Mouse (Mus musculus): ENCODE results near the gene Mrps2.
A peak's percentile ranks its signal among the peaks of the same experiment; 100 is the strongest.
"Not testable (repeated sequence)": the region's sequence is repeated elsewhere in the genome, so short reads cannot be mapped to it uniquely, and the experiment has no call there.

Mrps2 gene

DNA sequence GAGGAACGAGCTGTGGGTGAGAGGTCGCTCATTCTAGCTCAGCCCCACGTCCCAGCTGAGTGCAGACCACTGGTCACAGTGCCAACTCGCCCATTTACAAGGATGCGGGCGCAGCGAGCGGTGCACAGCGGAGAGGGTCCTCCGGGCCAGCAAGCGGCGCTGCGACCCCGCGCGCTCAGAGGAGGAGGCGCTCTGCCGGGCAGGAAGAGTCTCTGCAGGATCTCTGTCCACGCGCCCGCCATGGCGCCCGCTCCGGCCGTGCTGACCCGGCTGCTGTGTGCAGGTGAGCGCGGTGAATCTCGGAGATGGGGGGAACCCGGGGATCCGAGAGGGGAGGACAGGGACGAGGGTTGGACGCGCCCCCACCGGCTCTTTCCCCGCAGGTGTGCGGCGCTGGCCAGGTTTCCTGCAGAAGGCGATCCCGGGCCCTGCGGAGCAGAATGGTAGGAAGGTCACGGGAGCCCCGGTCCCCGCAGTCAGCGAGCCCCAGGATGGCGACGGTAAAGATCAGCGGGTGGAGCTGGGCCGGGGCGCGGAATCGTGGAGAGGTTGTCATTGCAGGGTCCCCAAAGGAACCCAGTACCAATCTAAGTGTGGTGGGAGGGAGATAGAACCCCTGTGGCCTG, at the start of gene Mrps2:
Mrps2 (plus strand) TSS at position 207 of the 626 bp plus-strand sequence.
- DNase-seq: peak; percentile 86 to 93

DNA sequence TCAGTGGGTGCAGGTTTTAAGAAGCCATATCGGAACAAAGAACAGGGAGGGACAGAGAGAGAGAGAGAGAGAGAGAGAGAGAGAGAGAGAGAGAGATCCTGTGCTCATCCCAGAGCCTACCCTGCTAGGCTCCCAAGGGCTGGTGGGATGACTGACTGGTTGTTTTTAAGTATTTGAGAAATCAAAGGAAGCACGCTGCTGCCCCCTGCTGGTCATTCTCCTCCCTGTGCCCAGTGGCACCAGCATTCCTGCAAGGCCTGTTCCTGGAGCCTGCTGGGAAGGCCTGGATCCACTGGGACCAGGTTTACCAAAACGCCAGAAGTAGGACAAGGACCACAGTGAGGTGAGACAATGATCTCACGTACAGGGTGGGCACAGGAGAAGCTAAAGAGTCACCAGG, 48.0 kb upstream of the Mrps2 start:
- DNase-seq: peak; percentile 88 to 97

DNA sequence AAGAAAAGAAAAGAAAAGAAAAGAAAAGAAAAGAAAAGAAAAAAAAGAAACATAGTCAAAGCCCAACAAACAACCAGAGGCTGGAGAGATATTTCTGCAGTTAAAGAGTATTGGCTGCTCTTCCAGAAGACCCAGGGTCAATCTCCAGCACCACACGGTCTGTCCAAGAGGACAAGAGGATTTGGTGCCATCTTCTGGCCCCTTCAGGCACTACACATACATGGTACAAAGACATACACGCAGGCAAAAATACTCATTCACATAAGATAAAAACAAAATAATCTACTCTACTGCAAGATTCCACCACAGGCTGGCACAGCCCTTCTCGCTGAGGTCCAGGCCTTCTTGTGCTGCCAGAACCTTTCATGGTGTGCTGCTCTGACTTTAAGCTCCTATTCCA, 44.7 kb upstream of the Mrps2 start:
- DNase-seq: peak; percentile 68 to 81

DNA sequence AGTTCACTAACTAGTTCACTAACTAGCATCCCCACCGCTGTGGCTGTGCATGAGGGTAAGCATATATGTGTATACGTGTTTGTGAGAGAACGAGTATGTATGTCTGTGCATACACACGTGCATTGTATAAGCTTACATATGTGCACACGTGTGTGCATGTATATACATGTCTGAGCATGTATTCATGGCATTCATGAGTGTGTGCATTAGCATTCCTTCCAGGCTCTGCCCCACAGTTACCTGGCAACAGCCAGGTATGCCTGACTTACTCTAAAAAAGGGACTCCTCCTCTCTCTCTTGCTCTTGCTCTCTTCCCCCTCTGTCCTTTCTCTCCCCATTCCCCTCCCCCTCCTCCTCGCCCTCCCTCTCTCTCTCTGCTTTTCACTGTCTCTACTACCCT, 40.6 kb upstream of the Mrps2 start:
- DNase-seq: no peak

DNA sequence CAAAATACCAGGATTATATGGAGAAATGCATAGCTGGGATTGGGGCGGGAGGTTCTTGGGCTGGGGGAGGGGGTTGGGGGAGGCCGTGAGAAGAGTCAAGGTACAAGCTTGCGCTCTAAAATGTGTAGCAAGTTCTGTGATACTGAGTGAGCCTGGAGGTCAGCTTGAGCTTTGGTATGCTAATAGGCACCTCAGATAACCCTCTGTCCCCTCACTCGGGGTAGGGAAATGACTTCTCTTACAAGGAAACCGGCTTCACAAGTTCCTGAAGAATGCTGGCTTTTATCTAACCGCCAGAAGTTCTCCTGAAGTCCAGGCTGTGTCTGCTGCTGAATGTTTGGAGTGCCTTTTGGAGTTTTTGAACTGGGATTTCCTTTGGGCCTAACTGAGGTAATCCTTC, 37.0 kb upstream of the Mrps2 start:
- no peak for DNase-seq

DNA sequence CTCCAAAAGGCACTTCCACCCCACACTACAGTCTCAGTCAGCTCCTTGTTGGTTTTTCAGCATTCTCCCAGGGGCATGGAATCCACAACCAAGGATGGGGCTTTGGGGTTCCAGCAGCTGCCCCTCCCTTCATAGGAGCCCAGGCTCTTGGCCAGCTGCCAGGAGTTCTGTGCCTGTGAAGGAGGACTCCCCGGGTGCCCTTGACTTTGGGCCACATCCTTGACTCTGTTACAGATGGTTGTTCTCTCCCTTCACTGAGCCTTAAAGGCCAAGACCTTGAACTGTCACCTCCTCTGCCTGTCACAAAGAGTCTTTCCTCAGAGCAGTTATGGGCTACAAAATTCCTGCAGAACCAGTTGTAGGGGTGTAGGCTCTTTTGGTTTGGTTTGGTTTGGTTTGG, 35.1 kb upstream of the Mrps2 start:
- peak; percentile 50 to 61 for DNase-seq

DNA sequence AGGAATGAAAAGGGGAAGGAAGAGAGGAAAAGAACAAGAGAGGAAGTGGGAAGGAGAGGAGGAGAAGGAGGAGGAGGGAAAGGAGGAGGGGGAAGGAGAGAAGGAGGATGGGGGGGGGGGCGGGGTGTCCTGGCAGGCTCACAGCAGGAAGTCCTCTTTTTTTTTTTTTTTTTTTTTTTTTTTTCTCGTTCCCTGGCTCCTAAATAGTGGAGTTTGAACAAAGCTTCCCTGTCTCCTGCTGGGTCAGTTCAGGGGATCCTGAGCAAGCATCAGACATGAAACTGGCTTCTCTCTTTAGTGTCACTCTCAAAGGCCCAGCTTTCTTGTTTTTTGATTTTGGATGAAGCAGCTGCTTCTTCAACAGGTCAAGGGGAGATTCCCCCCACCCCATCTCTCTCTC, 34.4 kb upstream of the Mrps2 start:
- no peak for DNase-seq

DNA sequence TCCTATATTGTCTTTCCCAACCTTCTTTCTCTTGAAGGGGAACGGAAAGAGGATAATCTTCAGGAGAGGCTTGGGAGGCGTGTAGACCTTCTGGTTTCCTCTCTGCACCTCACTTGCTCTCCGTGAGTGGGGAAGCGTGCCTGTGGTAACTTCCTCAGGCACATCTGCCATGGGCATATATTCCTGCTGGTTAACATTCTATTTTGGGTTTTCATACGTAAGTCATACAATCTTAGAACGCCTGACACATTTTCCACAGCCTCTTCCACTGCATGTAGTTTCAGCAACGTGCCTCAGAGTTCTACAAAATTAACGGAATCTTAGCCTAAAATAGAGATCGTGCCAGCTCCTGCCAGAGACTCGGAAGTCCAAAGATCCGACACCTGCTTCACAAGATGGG, 32.5 kb upstream of the Mrps2 start:
- DNase-seq: no peak

DNA sequence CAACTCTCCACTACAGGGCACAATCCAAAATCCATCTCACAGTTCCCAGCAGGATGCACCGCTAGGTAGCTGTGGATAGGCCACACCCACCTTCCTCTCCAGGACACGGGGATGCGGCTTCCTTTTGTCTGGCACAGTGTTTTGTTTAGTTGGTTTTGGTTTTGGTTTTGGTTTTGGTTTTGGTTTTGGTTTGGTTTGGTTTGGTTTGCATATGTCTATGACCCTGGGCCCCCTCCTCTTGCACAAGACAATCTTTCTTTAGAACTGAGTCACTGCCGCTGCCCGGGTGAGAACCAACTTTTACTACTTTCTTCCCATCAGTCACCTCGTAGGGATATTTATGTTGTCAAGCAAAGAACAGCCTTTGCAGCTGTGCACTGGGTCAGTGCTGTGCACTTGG, 27.0 kb upstream of the Mrps2 start:
- DNase-seq: no peak

DNA sequence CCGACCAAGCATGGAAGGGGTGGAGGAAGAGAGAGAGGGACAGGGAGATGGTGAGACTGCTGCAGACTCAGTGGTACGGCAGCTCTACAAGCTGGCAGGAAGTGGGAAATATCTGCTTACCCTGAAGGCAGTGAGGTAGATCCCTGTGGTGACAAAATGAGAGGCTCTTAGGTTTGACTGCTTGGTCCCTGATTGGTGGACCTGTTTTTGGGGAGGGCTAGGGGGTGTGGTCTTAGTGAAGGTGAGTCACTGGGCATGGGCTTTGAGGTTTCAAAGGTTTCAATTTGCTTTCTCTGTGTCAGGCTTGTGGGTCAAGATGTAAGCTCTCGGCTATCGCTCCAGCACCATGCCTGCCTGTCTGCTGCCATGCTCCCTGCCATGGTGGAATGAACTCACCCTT, 22.8 kb upstream of the Mrps2 start:
- DNase-seq: no peak

DNA sequence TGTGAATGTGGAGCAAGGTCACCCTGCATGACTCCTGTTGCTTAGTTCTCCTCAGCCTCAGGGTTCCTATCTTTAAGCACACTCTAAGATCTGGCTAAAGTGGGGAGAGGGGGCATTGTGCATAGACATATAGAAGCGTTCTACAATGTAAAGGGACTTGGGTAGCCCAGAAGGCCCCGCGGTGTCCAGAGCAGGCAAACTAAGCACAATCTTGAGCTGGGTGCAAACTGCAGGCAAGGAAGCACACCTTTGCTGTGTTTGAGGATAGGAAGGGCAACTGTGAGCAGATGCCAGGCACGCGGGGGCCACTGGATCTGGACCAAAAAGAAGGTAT, 21.7 kb upstream of the Mrps2 start:
- no peak for DNase-seq

DNA sequence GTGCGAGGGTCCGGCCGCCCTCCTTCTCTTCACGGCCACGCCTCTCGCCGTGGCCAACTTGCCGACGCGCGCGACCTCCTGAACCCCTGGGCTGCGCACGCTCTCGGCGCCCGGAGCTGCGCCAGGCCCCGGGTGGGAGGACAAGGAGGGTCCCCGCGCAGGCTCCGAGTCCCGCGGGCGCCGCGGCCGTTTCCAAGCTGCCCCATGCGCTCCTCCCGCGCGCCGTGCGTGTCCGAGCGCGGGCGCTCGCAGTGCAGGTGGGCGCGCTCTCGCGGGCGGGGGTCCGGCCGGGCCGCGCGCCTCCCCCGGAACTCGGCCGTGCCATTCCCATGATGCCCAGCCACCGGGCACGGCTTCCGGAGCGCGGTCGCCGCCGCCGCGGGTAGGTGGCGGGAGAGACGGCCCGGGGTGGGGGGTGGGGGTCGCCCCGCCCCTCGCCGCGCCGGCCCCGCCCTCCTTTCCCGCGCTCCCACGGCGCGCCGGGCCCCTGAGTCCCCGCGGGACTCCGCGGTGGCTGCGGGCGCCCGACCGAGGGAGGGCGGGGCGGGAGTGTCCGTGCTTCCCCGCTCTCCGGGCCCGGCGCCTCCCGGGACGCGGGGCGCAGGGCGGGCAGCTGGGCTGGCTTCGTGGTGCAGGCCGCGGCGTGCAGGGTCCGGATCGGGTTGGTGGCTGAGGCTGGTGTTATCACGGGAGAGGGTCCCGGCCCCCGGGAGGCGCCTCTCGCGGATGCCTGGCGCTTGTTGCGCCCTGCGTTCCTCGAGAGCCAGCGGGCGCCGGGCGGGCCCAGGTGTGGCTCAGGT, 21.2 kb upstream of the Mrps2 start, which contains the start of gene Ppp1r26:
Ppp1r26 (plus strand) TSS at position 286 of the 800 bp plus-strand sequence.
- peak; percentile 29 to 78 for DNase-seq

DNA sequence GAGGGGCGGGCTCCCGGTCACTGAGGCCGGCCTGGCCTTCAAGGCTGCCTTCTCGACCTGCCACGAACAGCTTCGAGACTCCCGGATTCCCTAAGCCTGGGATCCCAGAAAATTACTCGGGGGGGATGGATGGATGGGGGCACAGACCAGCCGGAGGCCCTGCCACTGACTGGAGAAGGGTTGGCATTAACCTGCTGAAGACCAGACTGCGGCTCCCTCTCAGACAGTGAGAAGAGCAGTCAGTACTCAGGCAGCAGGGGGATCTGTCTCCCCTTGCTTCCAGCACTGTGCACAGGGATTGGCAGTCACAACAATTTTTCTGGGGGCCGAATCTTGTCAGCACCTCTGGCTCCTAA, 20.6 kb upstream of the Mrps2 start:
- DNase-seq: no peak

DNA sequence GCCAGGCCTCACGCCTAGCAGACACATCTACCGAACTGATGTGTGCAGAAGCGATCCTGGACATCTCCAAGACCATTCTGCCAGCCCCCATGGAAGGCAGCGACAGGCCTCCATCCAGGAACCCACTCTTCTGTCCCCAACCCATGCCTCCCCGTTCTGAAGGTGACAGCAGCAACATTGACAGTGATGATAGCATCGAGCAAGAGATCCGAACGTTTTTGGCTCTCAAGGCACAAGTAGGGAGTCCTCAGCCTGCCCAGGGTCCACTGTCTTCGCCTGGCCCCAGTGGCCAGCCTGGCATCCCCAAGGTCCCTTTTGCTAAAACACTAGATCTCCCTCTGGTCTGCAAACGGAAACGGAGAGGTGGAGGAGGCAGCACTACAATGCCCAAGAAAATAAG, 16.2 kb upstream of the Mrps2 start:
- no peak for DNase-seq

DNA sequence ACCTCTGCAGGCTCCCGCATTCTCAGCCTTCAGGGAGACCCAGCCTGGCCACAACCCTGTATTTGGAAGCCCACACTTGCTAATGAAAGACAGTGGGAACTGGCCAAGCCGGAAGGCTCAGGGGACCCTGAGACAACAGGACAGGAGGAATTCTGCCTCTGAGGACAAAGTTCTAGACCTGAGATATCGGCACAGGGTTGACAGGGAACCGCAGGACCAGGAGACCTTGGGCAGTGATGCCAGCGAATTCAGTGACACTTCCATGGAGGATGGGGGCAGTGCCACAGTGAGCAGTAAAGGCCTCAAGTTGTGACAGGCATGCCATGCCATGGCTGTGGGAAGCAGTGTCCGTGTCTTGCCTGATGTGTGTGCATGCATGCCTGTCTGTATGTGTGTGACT, 14.3 kb upstream of the Mrps2 start:
- no peak for DNase-seq

DNA sequence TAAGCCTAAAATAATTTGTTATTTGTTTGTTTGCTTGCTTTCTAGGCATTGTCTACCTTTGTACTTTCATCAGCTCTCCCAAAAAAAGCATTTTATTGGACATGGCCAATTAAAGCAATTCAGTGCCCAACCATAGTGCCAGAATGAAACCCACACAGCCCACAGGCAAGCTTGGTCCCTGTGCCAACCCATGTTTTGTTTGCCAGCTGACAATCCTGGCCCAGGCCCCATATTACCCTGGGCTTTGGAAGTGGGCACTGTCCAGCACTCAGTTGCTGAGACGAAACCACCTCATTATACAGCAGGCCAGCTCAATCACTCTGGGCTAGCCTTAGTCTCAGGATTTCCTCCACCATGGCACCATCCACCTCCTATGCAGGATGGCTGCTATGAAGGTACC, 11.2 kb upstream of the Mrps2 start:
- DNase-seq: no peak

DNA sequence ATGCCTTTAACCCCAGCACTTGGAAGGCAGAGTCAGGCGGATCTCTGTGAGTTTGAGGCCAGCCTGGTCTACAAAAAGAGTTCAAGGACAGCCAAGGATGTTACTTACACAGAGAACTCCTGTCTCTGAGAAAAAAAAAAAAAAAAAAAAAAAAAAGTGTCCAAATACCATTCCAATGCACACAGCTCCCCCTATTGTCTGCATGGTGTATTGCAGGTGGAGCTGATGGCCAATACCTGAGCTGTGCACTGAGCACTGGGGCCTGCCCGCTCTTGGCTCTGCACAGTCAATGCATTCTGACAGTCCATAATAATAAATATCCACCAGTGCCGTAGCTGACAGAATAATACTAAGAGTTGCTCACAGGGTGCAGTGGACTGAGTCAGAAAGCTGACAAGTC, 3.9 kb upstream of the Mrps2 start:
- DNase-seq: peak; percentile 79 to 87

DNA sequence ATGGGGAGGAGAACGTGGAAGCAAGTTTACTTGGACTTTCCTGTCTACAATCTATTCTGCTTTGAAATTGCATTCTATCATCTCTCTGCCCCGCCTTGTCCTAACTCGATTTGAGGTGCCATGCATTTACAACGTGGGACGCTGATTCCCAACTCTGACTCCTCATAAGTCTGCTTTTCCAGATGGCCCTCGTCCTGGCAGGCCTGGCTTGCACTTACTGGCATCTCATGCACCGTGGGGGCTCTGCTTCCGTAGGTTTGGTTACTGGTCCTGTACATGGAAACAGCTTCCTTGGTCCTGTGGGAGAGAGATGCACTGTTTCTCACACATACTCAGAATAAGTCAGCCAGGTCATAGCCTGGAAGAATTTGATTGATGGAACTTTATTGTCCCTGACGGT, 2.9 kb upstream of the Mrps2 start:
- DNase-seq: no peak

DNA sequence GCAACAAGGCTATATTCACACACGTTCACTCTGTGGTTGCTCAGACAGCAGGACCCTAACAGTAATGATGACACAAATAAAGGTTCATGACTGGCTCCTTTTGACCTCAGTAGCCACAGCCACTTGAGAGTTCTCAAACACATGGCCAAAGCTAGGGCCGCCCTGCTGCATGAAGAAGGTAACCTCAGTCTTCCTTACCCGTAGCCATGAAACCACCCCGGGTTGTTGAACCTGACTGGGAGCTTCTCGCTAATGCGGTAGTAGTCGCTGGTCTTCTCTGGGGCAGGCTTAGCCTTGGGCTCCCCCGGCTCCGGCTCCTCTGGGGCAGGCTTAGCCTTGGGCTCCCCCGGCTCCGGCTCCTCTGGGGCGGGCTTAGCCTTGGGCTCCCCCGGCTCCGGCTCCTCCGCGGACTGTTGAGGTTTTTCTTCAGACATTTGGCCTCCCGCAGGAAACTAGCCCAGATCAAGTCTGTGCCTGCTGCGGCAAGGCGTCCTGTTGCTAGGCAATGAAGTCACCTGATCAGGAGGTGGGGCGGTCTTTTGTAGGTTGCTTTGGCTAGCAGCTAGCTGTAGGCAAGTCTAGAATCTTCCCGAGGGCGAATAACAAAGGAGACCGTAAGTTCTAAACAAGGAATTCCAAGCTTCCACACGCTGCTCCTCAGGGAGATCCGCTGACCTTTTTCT, 1.9 kb upstream of the Mrps2 start, which contains the start of gene 1700007K13Rik:
1700007K13Rik (minus strand) TSS at position 497 of the 683 bp plus-strand sequence.
- peak; percentile 85 to 93 for DNase-seq

DNA sequence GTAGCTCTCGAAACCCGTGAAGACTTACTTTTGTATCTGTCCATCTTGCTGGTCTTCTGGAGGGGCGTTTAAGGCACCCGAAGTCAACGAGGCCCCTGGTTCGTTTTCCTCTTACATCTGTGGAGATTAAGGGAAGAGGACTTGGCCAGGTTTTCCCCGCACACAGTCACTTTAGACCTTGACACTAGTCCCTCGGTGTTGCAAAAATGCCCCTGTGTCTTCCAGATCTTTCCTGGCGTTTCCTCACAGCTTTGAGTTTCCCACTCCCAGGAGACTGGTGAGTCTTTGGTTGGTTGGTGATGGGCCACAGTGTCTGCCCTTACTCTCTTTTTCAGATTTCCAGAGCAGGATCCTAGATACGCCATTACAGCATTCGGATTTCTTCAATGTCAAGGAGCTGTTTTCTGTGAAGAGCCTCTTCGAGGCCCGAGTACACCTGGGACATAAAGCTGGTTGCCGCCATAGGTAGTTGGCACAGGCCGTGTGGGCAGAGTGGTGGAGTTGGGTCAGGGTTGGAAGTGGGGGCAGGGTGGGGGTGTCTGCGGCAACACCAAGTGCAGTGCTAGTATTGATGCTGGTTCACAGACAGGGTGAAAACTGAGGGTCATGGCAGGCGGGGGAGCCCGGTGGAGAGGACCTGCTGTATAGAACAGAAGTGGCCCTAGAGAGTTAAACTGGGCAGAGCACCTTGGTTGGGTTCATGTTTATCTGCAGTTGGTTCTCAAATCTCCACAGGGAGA, 790 bp downstream of the Mrps2 start:
- no peak for DNase-seq

DNA sequence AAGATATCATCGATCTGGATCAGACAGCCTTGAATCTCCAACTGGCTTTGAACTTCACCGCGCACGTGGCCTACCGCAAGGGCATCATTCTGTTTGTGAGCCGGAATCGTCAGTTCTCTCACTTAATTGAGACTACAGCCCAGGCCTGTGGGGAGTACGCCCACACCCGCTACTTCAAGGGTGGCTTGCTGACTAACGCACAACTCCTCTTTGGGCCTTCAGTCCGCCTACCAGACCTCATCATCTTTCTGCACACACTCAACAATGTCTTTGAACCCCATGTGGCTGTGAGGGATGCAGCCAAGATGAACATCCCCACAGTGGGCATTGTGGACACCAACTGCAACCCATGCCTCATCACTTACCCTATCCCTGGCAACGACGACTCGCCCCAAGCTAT, 1.6 kb downstream of the Mrps2 start:
- DNase-seq: no peak

DNA sequence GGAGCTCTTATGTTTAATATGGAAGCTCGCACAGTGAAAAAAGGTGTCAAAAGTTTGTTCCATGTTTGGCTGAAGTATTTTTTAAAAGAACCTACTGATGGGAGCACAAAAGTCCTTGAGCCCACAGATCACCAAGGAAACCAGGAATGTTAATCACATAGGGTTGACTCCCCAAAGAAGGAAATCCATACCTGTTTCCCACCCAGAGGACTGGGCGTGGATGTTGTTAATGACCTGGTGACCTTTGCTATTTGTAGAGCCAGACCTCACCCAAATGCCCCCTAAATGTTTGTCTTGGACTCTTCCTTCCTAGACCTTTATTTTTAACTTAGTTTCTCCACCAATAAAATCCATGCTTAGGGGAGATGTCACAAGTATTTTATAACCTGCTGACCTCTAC, 2.7 kb downstream of the Mrps2 start:
- DNase-seq: no peak

DNA sequence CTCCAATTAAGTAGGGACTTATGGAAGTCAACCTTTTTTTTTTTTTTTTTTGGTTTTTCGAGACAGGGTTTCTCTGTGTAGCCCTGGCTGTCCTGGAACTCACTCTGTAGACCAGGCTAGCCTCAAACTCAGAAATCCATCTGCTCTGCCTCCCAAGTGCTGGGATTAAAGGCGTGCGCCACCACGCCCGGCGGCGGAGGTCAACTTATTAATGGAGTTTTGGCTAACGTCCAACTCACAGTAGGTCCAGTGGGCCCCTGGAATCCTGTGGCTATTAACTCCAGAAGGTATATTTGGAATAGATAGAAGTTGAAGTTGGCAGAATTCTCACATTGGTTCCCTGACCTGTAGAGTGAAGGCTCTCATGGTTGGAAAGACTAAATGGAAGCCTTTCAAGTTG, 4.1 kb downstream of the Mrps2 start:
- DNase-seq: not testable (repeated sequence)

All from kidney, postnatal 25 days (tissue).